1 mouse cellular context compared by ENCODE assay signal in genomic region chr7:3388885-3389284, GRCm38 (mm10).
TF ChIP-seq lines count a peak whose summit lies in the region.

No protein-coding gene starts in this region.

TF ChIP-seq in CH12.LX, 34 proteins besides CTCF, POLR2A, EP300 and RAD21 (continued from another document):
- TF ChIP-seq HCFC1 (IDR thresholded peaks at IDR 0.05; ENCODE audit: low read depth, low read length) (no peak), PAX5 (IDR thresholded peaks at IDR 0.05; ENCODE audit: low read length) (no peak), CHD1 (IDR thresholded peaks at IDR 0.05; ENCODE audit: low read depth, low read length) (no peak), CHD2 (IDR thresholded peaks at IDR 0.05; ENCODE audit: low read length) (no peak), E2F4 (IDR thresholded peaks at IDR 0.05; ENCODE audit: insufficient replicate concordance, low read depth, low read length) (no peak), USF2 (conservative IDR thresholded peaks at IDR 0.05; ENCODE audit: low read depth, low read length) (no peak), ETS1 (conservative IDR thresholded peaks at IDR 0.05; ENCODE audit: low read depth, low read length) (no peak)
